Mouse (Mus musculus) spleen, postnatal 14 days (tissue): ENCODE results near the gene Gm9999.
A peak's percentile ranks its signal among the peaks of the same experiment; 100 is the strongest.
"Not testable (repeated sequence)": the region's sequence is repeated elsewhere in the genome, so short reads cannot be mapped to it uniquely, and the experiment has no call there.

ENCODE experiments used
- DNase-seq, 2 experiments: peaks; one replicate each; pipeline ENCODE4 v3.0.0; 2021 to 2022; ENCODE audit warnings: low spot score in 2 of 2

Gm9999 gene

DNA sequence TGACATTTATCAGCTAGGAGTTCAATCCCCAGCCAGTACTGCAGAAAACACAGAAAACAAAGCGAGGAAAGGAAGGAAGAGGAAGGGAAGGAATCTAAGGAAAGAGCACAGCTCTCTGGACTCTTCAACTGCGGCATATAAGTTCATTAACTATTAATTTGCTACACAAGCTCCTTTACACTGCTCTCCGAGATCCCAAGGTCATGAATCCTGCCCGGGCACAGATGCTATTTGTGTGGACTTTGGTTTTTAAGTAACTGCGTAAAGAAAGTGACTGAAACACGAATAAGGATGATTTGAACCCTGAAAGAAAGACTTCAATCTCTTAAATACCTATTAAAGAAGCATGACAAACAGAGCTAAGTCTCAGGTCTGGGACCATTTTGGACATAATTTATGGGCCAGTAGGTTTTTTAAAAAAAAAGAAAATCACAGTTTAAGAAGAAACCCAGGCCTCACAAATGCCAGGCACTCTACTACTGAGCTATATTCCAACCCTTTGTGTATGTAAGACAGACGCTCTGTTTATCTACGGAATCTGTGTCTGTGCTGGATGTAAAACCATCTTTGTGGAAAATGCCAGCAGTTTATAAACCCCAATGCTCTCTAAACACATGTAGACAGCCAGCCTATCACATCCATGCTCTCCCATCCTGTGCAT lies 16.7 kb downstream of the Gm9999 start:
- no peak for DNase-seq

DNA sequence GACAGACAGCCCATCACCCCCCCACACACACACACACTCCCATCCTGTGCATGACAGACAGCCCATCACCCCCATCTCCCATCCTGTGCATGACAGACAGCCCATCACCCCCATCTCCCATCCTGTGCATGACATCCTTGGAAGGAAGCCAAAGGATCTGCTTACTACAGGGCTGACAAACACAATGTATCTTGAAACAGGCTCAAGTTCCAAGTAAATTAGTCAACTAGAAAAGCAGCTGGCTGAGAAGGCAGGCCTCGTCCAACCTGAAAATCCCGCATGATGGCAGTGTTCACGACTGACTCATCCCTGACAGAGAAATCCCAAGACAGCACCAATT lies 17.2 kb downstream of the Gm9999 start:
- DNase-seq = no peak

DNA sequence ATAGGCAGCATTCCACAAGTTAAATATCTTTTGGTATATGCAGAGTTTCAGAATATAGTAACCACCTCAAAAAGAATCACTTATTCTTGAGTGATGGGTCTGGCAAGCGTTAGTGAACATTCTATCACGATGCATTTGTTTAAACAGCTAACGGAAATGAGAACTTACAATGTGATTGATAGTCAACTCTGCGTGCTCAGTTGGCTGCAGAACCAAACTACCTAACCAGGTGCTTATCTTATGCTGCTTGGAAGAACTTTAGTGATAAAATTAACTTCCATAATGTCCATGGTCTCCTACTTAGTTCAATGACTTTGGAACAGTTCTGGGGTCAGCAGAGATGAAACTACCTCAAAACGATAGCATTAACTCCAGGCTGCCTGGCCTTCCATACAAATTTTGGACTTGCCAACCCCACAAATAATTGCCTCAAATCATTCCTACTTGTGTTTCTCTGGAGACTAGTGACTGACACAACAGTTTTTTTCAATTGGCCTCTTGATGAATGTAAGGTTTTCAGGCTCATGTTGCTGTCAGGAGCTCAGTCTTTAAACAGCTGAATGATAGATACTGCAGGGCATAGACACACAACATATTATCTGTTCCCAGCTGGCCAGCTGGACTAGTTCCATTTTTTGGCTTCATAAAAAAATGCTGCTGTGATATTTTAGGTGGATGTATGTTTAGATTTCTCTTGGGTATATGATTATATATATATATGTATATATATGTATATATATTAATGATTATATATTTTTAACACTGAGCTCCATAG lies 17.9 kb downstream of the Gm9999 start:
- DNase-seq = no peak

DNA sequence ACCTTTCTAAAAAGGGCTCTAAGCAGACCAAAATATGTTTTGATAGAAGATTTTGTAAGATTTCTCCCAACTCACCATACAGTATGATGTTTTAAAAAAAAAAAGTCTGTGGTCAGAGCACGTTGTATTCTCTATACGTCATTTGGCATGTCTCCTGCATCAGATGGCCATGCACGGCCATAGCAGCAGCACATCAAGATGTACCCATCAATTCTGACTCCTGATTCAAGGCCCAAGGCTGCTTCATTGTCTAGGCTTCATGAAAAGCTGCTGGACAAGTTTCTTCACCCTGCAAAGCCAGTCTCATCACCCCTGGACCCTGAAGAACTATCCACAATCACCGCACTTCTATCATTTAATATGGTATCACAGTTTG lies 18.5 kb downstream of the Gm9999 start:
- DNase-seq = no peak

DNA sequence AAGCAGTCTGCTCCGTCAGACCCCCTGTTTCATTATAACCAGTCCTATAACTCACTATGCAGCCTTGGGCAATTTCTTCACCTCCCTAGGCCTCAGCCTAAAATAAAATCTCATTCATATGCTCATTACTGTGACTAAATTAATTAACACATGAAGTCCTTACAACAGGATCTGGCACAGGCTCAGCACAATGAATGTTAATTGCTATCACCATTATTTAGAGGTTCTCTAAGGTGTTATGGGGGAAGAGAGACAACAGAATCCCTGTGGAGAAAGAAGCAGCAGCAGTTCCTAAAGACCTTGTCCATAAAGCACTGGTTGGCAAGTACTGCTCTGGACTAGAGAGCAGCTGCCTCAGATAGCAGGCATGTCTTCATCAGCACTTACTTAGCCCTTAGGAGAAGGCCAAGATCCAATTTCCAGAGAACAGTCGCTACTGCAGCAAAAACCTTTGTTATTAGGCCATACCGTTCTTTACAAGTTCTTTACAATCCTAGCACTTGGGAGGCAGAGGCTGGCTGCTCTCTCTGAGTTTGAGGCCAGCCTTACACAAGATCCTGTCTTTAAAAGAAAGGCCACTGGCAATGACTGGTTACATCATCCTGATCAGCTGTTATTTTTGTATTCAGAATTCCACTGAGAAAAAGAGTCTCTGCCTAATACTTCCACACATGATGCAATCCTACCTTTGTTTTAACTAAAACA lies 20.2 kb downstream of the Gm9999 start:
- no peak for DNase-seq

DNA sequence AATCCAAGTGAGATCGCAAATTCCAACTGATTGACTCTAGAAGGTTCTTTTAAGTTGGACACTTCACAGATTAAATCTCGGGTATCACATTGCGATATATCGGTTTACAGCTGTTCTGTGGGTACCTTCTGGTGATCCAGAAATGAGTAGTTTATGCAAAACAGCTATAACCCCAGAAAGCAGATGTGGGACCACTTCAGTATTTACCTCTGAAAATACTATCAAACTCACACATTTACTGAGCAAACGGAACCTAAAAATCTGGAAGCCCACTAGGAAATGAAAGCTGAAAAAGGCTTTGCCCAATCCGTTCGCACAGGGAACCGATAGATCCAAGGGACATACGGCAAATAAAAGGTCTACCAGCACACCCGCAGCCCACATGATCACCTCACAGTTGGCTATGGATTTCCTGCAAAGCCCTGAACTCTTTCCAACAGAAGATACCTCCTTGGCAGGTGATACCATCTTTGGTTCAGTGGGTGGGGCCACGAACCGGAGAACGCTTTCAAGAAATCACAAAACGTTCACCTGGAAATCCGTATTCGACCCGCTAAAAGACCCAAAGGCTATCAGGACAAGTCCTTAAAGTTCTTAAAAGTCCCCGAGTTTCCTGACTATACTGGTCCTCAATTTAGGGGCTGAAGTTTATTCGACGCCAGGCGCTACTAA lies 23.9 kb downstream of the Gm9999 start:
- DNase-seq = no peak

DNA sequence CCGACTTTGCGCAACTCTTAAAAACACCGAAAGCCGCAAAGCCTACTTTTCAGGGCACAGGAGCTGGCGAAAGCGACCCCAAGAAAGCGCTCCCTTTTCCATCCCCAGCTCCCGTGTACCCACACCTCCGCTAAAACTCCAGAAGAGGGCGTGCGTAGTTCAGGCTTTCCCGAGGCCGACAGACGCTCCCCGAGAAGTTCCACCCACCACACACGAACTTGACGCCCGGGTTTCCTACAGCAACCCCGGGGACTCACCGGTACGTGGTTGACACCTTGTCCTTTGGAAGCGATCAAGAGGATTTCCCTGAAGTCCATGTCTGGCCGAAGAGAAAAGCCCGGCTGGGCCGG lies 24.4 kb downstream of the Gm9999 start:
- DNase-seq = no peak

DNA sequence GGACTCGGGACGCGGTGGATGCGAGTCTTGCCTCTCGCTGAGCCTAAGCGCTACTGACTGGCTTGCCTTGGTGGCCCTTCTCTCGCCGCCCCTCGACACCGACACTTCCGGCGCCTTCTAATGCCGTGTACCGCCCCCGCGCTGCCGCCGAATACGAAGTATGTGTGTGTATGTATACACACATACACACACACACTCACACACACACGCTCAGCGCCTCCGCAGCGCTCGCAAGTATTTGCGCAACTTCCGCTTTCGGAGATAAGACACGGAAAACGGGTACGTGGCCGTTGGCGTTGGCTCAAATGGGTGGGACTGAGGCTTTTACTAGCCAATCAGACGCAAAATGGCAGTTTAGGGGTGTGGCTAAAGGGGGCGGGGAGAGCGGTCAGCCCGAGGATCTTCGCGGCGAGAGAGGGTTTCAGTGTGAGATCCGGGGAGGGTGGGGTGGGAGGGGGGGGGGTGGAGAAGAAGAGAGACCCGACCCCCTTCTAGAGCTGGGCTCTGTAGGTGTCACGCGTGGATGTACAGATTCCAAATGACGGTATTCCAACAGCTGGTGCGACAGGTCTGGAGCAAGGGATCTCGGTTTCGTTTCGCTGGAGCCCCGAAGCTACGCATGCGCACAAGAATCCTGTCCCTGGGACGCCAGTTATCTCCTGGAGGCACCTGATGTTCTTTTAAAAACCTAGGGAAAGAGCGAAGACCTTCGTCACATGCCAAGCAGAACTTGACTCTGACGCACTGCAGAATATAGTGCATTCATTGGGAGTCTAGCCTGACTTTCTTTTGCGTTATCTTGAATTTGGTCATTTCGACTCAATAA lies 25.0 kb downstream of the Gm9999 start, which contains the start of gene Spty2d1:
TSS of gene Spty2d1 (minus strand) at position 244 of the 826 bp plus-strand sequence.
- DNase-seq = peak; percentile 97 to 98

DNA sequence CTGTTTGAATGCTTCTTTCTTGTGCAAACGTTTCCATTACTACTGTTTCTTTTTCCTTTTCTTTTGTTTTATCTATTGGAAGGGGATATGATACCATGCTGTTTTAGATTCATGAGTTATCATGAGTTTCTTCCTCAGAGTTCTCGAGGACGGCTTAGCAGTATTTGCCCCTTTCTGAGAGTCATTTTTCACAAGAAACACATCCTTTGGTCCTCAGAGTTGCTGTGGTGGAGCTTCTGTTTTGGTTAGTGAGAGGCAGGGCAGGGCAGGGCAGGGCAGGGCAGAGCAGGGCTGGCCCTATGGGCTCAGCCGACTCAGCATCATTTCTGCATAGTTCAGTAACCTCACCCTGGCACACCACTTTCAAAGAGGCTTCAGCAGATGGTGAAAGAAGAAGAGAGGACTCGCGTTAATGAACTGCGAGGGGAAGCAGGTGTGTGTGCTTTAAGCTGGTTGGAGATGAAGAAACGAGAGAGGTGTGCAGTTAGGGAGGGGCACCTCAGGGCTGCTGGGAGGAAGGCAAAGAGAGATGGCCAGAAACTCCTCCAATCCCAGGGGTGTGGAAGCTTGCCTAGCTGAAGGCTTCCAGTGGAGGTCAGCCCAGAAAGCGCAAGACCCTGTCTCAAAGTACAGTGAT lies 29.9 kb downstream of the Gm9999 start:
- DNase-seq = no peak

DNA sequence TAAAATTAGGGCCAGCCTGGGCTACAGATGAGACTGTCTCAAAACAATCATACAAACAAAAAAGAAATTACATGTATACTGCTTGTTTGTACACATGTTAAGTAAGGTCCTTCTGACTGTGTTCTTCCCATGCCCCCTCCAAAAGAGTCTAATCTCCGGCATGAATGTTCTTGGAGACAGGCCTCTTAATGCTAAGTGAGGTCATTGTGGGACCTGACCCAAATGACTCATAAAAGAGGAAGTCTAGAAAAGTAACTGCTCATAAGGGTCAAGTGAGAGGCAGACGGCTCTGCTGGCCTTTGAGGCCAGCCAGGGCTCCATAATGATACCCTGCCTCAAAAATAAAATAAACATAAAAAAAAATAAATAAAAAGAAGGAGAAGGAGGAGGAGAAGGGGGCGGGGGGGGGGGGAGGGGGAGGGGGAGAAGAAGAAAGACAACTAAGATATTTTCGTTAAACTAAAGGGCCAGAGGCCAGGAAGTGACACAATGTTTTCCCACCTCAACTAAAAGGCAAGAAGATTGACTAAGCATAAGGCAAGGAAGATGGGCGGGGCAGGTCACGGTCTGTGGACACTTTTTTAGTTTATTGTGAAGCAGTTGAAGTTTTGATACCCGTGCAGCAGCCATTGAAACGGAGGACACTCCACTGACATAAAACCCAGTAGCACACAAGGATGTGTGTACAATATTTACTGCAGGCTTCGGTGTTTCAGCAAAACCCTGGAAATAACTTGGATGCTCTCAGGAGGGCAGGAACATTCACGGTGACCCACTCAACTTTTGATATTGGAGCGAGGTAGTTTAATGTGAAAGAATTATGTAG lies 31.4 kb downstream of the Gm9999 start:
- no peak for DNase-seq

DNA sequence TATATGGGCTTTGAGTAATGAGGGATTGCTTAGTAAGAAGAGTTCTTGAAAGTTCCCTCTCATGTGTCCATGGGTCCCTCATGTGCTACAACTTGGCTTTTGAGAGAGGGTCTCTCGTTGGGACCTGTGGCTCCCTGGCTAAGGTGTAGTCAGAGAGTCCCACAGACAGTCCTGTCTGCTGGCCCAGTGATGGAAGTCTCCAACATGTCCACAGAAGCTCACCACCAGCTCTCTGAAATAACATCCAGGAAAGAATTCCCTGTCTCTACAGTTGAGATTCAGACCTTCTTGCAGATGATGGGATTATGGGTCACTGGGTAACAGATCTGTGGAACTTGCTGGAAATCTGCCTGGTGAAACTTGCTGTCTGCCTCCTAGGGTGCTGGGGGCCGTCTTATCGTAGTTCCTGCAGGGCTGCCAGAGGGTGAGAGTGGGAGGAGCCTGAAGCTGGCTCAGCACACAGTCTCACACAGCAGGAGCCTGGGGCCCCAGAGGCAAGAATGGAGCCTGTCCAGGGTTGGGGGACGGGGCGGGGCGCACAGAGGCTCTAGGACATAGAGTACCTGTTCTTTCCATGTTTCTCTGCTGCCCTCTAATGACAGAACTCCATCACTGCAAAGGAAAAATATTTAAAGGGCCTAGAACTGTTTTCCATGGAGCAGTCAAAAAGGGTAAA lies 32.1 kb downstream of the Gm9999 start:
- peak; percentile 43 to 64 for DNase-seq

DNA sequence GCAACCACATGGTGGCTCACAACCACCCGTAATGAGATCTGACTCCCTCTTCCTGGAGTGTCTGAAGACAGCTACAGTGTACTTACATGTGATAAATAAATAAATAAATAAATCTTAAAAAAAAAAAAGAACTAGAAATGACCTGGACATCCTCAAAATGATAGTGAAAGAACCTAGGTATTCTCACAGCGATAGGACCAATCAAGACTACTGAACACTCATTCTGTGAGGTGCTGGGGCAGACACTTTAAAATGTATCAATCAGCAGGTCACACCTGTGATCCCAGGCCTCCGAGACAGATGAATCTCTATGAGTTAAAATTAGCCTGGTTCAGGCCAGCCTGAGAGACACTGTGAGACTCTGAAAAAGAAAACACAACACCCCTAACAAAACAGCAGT lies 33.2 kb downstream of the Gm9999 start:
- DNase-seq = no peak

DNA sequence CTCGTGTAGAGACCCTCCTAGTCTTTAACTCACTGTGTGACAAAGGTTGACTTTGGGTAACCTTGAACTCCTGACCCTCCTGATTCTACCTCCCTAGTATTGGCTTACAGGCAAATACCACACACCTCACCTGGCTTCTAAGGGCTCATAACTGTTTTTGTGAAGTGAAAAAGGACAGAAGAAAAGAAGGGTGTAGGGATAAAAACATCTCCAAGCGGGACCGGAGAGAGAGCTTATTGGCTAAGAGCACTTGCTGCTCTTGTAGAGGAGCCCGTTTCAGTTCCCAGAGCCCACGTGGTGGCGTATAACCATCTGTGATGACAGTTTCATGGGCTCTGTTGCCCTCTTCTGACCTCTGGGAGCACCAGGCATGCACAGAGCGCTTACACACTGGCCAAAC lies 33.8 kb downstream of the Gm9999 start:
- no peak for DNase-seq

DNA sequence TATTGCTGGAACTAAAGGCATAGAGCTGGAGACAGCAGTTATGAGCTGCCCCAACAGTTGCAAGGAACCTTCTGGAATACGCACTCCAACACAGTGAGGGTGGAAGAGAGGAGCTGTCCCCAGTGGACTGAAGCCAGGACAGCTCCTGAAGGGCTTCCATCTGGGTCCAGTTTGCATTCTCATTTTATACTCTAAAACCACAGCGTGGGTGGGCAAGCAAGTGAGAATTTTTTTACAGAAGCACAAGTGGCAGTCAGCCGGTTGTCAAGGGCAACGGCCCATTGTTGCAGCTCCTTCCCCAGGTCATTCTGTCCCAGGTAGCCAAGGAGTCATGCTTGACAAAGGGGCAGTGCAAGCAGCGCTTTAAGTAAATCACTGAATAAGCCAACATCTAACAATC lies 36.3 kb downstream of the Gm9999 start:
- DNase-seq = no peak

DNA sequence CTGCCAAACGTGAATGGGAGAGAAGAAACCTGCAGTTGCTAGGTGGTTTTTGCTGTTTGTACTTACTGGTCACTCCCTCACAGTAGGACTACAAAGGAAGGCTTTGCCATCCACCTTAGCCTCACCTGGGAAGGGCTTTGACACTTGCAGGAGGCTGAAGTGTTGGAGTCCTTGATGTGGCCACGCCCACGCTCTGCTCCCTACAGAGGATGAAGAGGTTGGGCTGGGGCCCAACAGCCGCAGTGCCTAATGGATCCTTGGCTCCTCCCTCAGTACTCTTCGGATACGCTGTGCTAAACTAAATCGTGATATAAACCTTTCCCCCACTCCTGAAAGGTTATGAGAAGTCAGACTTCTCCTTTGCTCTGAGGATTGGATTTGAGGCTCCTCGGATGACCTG lies 37.6 kb downstream of the Gm9999 start:
- no peak for DNase-seq

DNA sequence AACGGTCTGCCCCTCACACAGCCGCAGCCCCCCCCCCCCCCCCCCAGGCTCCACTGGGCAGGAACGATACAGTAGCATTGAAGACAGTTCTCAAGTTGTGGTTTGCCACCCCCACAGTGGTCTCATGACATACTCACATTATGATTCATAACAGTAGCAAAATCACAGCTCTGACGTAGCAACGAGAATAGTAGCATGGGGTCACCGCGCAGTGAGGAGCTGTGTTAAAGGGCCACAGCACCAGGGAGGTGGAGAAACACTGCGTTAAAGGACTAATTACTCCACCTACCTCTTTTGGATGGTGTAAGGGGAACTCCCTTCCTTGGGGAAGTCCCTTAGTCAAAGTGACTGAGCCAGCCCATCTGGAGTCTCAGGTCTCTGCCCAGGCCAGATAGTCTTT lies 39.1 kb downstream of the Gm9999 start:
- DNase-seq = peak in 1 of 2 experiments; percentile 16

DNA sequence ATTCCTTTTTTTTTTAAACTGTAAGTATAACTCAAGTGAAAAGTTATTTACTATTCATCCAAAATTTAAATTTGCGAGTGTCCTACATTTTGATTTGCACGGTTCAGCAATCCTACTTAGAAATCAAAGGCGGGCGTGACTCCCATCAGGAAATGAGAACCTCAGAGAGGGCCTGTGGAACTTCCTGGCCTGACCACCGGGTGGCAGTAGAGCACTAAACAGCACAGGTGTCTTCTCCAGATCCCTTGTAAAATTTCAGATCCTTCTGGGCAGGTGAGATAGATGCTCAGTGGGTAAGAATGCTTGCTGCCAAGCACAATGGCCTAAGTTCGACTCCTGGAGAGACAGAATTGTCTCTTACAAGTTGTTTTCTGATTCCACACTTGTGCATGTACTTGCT lies 40.1 kb downstream of the Gm9999 start:
- peak; percentile 68 to 83 for DNase-seq

DNA sequence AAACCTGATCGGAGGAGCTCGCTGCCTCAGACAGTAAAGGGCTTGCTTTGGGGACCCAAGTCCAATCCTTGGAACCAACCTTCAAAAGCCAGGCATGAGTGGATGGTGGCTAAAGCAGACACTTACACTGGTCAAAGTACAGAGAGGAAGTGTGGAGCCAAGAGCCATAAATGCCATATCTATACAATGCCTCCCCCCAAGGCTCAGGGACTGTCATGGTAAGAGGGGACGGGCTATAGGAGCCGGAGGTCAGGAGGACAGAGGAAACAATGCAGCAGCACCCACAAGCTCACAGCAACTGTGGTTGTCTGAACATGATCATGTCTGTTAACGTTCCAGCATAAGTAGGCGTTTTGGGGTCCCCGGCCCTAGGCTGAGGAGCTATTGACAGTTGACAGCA lies 41.1 kb downstream of the Gm9999 start:
- no peak for DNase-seq

DNA sequence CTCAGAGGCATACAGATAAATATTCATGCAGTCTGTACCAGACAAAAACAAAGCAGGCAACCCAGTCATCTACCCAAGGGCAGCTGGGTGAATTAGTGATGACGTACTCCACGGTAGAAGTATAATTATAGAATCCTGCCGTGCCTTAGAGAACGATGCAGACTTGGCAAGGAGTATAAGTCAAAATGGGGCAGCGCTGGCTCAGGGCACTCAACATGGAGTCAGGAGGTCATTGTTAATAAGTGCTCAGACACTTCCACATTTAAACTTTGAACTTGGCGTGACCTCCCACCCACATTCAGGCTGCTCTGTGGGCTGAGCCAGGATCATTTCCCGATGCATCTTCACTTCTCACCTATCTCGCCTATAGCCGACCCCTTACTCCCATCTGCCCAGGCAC lies 42.0 kb downstream of the Gm9999 start:
- DNase-seq = no peak

DNA sequence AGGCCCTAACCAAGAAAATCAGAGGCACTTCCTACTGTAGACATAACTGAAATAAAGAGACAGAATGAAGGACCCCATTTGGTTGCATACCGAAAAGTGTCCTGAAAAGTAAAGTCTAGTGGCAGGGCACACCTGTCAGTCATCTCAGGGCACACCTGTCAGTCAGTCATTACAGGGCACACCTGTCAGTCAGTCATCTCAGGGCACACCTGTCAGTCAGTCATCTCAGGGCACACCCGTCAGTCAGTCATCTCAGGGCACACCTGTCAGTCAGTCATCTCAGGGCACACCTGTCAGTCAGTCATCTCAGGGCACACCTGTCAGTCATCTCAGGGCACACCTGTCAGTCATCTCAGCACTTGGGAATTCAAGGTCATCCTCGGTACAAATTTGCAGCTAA lies 43.5 kb downstream of the Gm9999 start:
- not testable (repeated sequence) for DNase-seq
